Mouse (Mus musculus) limb, embryonic 14.5 days (tissue): ENCODE measurements around the gene 4921536K21Rik. TPM values are rescaled to one million over a fixed set of nuclear protein-coding genes. Genes with fewer than 3 reads are reported as not detected.

ENCODE experiments used
- ATAC-seq: fragments of 200-750 bp; cut with Nextera tagmentation; 2 replicates; pipeline ENCODE4 v1.8.0; 2017; ENCODE audit warnings: low read depth, moderate number of reproducible peaks, moderate TSS enrichment; ENCODE audit not compliant: low FRiP score
- DNase-seq: peaks from one replicate; pipeline ENCODE4 v3.0.0-alpha.2; 2015; ENCODE audit warnings: low spot score
- H3K27ac ChIP-seq: fragments of 300-500 bp; sonication (generic); replicated peaks from 2 replicates; pipeline ENCODE4 v1.5.1; 2014; ENCODE audit warnings: low read depth, mild to moderate bottlenecking, low read length, moderate library complexity, mixed read lengths
- H3K27me3 ChIP-seq: fragments of 300-500 bp; sonication (generic); 2 replicates; pipeline ENCODE4 v1.6.1; 2014; ENCODE audit warnings: low read length, mixed read lengths; ENCODE audit not compliant: control insufficient read depth, insufficient read depth
- H3K36me3 ChIP-seq: fragments of 300-500 bp; sonication (generic); 2 replicates; pipeline ENCODE4 v1.6.1; 2014; ENCODE audit warnings: mild to moderate bottlenecking, low read length, moderate library complexity, mixed read lengths; ENCODE audit not compliant: control insufficient read depth, insufficient read depth
- H3K4me1 ChIP-seq: fragments of 300-500 bp; sonication (generic); 2 replicates; pipeline ENCODE4 v1.6.1; 2014; ENCODE audit warnings: antibody characterized with exemption, low read length, mixed read lengths; ENCODE audit not compliant: control insufficient read depth, insufficient read depth
- H3K4me2 ChIP-seq: fragments of 300-500 bp; sonication (generic); replicated peaks from 2 replicates; pipeline ENCODE4 v1.6.1; 2014; ENCODE audit warnings: low read depth, mild to moderate bottlenecking, low read length, moderate library complexity; ENCODE audit not compliant: severe bottlenecking
- H3K4me3 ChIP-seq: fragments of 300-500 bp; sonication (generic); replicated peaks from 2 replicates; pipeline ENCODE4 v1.5.1; 2014; ENCODE audit warnings: low read length
- H3K9ac ChIP-seq: fragments of 300-500 bp; sonication (generic); 2 replicates; pipeline ENCODE4 v1.6.1; 2014; ENCODE audit warnings: mild to moderate bottlenecking, low read depth, low read length, moderate library complexity; ENCODE audit not compliant: severe bottlenecking
- H3K9me3 ChIP-seq: fragments of 300-500 bp; sonication (generic); 2 replicates; pipeline ENCODE4 v1.6.1; 2016; ENCODE audit warnings: low read length; ENCODE audit not compliant: control insufficient read depth
- POLR2A ChIP-seq: fragments of 200-500 bp; IDR thresholded peaks from 2 replicates; pipeline ENCODE4 v1.8.0; 2012; ENCODE audit warnings: inconsistent platforms, mild to moderate bottlenecking, moderate library complexity, borderline replicate concordance; ENCODE audit not compliant: insufficient read depth, insufficient read length; ENCODE audit errors: extremely low read depth
- WGBS: fragments of 180-500 bp; shearing (Covaris S2); extraction: QIAGEN DNeasy Blood & Tissue Kit; methylation state at CpG from one replicate; pipeline ENCODE4 v1.1.7; 2014; 5-methylcytosine and 5-hydroxymethylcytosine counted together
- polyA plus RNA-seq, 2 experiments: library from polyadenylated mRNA; depleted of rRNA in 1 of 2; stranded (reverse) in 1 of 2; unstranded in 1 of 2; fragments of >200 nt; fragmentation: Nextera tagmentation in 1 of 2; extraction: Ambion mirVana in 1 of 2; gene quantifications; 2 replicates each; pipeline versions ENCODE4 v1.2.1 to v1.2.3; 2012 to 2014

The 4921536K21Rik gene
- polyA plus RNA-seq, 2 experiments, result 0.23 TPM; not detected in 1

DNA sequence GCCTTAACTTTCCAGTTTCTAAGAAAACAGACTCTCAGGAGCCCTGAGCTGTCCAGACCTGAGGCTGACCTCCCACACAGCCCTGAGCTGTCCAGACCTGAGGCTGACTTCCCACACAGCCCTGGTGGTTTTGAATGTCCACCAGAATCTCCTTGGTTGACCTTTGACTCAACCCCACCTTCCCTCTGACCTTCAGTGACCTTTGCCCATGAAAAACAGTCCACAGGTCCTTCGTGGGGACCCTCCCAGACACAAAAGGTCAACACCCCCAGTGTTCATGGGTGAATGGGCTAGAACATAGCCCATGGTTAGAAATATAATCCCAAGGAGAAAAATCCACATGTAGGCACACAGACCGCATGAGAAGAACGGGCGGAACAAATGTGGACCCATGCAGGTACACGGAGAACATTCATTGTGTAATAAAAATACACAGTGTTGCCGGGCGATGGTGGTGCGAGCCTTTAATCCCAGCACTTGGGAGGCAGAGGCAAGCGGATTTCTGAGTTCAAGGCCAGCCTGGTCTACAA, 38.9 kb upstream of the 4921536K21Rik start:
- no peak for DNase-seq
- TF ChIP-seq POLR2A, result no peak
- no peak for ATAC-seq
- no peak overlapping the region for H3K27ac ChIP-seq
- peaks cover 7% of the 10 kb centered on the region for H3K4me1 ChIP-seq
- H3K4me2 ChIP-seq, result no peak overlapping the region
- H3K9me3 ChIP-seq, result no peaks in the 10 kb centered on the region
- no peak overlapping the region for H3K9ac ChIP-seq
- WGBS, result 94% methylated on average over 9 of the region's 9 CpGs
- H3K27me3 ChIP-seq, result no peaks in the 10 kb centered on the region
- no peaks in the 10 kb centered on the region for H3K36me3 ChIP-seq
- H3K4me3 ChIP-seq, result no peak overlapping the region

- peak; percentile 82 for ATAC-seq
- Histone ChIP-seq H3K4me2 (peak within 1 kb of the TSS; percentile 76), H3K4me3 (peak within 1 kb of the TSS; percentile 50), H3K36me3 (0 out of 2 replicates have a peak, but pooled peaks cover 3% of the 10 kb centered on the region), H3K27me3 (no peaks in the 10 kb centered on the region), H3K9me3 (no peaks in the 10 kb centered on the region), H3K9ac (peak within 1 kb of the TSS; percentile 59), H3K4me1 (peaks cover 7% of the 10 kb centered on the region), H3K27ac (no peak within 1 kb of the TSS)
- peak; percentile 83 for DNase-seq
- under 1% methylated on average over 19 of the region's 26 CpGs for WGBS
- no peak for TF ChIP-seq POLR2A
These were observed 36.8 kb upstream of the 4921536K21Rik start, which contains the start of gene Tcn2 for GRCm38 (mm10) chr11:3931511-3932211. Gene Tcn2 (minus strand): TSS chr11:3932159.

DNA sequence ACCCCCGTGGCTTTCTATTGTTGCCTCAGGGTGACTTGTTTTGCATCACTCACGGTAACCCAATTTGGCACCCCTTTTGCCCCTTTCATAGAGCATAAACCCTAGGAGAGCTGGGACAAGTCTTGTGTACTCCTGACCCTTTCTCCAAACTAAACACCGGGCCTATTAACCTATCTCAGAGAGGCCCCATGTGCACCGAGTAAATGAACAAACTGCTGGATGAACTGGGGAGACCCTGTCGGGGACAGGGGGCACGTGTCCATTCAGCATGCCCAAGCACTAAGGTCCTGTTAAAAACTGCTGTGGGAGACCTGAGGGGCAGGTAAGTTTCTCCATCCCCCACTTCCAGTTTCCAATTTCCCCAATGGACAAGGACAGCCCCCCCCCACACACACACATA, 36.0 kb upstream of the 4921536K21Rik start:
- ATAC-seq, result no peak
- no peak overlapping the region for H3K27ac ChIP-seq

GRCm38 (mm10) chr11:3930019-3930418, 35.1 kb upstream of the 4921536K21Rik start:
- 80% methylated on average over 4 of the region's 4 CpGs for WGBS
- Histone ChIP-seq H3K27ac (no peak overlapping the region), H3K9ac (no peak overlapping the region), H3K27me3 (no peaks in the 10 kb centered on the region), H3K36me3 (peaks cover 11% of the 10 kb centered on the region), H3K4me3 (no peak overlapping the region), H3K9me3 (no peaks in the 10 kb centered on the region), H3K4me1 (peaks cover 7% of the 10 kb centered on the region), H3K4me2 (no peak overlapping the region)
- no peak for ATAC-seq
- no peak for DNase-seq
- no peak for TF ChIP-seq POLR2A

More for the DNA sequence above, 36.0 kb upstream of the 4921536K21Rik start:
- Histone ChIP-seq H3K36me3 (peaks cover 6% of the 10 kb centered on the region; the same call in 1 of the 2 replicates), H3K9ac (peak overlapping the region; percentile 59; the same call in 1 of the 2 replicates), H3K4me3 (peak overlapping the region; percentile 50), H3K27me3 (no peaks in the 10 kb centered on the region), H3K4me1 (peaks cover 7% of the 10 kb centered on the region), H3K9me3 (no peaks in the 10 kb centered on the region), H3K4me2 (peak overlapping the region; percentile 76)
- TF ChIP-seq POLR2A, result no peak
- WGBS, result 38% methylated on average over 6 of the region's 6 CpGs
- no peak for DNase-seq

DNA sequence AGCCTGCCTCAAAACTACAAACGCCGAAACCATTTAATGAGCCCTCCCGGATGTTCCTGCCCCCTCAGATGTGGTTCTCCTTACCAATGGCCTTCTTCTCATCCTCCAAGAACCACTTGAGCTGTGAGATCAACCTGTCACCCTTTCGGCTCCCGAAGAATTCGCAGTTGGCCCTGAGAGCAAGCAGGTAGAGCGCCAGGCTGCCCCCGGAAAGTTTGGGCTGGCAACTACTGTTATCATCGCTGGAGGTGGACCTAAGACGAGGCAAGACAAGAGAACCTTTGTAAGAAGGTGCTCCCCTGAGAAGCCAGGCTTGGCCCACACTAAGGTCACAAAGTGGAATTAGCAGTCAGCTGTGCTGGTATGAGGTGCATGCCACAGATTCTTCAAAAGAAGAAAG, 31.0 kb upstream of the 4921536K21Rik start:
- H3K4me1 ChIP-seq, result peaks cover under 1% of the 10 kb centered on the region
- H3K4me2 ChIP-seq, result no peak overlapping the region
- no peaks in the 10 kb centered on the region for H3K9me3 ChIP-seq
- TF ChIP-seq POLR2A, result no peak
- no peak overlapping the region for H3K4me3 ChIP-seq
- H3K27ac ChIP-seq, result no peak overlapping the region
- no peak for DNase-seq
- ATAC-seq, result no peak
- H3K36me3 ChIP-seq, result peaks cover 32% of the 10 kb centered on the region
- WGBS, result 92% methylated on average over 10 of the region's 10 CpGs
- H3K27me3 ChIP-seq, result no peaks in the 10 kb centered on the region
- no peak overlapping the region for H3K9ac ChIP-seq
